Mouse (Mus musculus): ENCODE results near the gene Shroom1. TPM values are rescaled to one million over a fixed set of nuclear protein-coding genes. Genes with fewer than 3 reads are reported as not detected.
A peak's percentile ranks its signal among the peaks of the same experiment; 100 is the strongest.

The Shroom1 gene
- polyA plus RNA-seq, 1 experiment from 2014 or later, result 1.3 TPM

- H3K4me1 ChIP-seq, result peaks cover 9% of the 10 kb centered on the region; the same call in 1 of the 2 replicates
- no peaks in the 10 kb centered on the region for H3K36me3 ChIP-seq
- H3K27me3 ChIP-seq (replicated peaks), result peaks cover 53% of the 10 kb centered on the region
- no peaks in the 10 kb centered on the region for H3K9me3 ChIP-seq
- no peak overlapping the region for H3K27ac ChIP-seq
- no peak overlapping the region for H3K9ac ChIP-seq
- peak overlapping the region; percentile 49; the same call in 1 of the 2 replicates for H3K4me2 ChIP-seq
- H3K4me3 ChIP-seq (replicated peaks), result 0 out of 2 replicates have a peak overlapping the region, but pooled peaks have one; percentile 6
- WGBS, result 41% methylated on average over 16 of the region's 16 CpGs
- ATAC-seq (ENCODE audit: insufficient read depth, low FRiP score, low read depth), result no peak
Measured at GRCm38 (mm10) chr11:53469294-53469967, 12.4 kb downstream of the Shroom1 start.

GRCm38 (mm10) chr11:53469968-53470695, 13.1 kb downstream of the Shroom1 start, which contains the start of gene Gm9837:
Gm9837 (minus strand) TSS chr11:53470479.
- H3K36me3 ChIP-seq, result no peaks in the 10 kb centered on the region
- H3K9me3 ChIP-seq, result no peaks in the 10 kb centered on the region
- no peak within 1 kb of the TSS for H3K9ac ChIP-seq
- WGBS, result 5% methylated on average over 29 of the region's 29 CpGs
- no peak within 1 kb of the TSS for H3K27ac ChIP-seq
- peak; percentile 73; the same call in 1 of the 2 replicates for ATAC-seq (ENCODE audit: insufficient read depth, low FRiP score, low read depth)
- H3K4me3 ChIP-seq (replicated peaks), result peak within 1 kb of the TSS; percentile 6; the same call in 1 of the 2 replicates
- H3K27me3 ChIP-seq (replicated peaks), result peaks cover 50% of the 10 kb centered on the region
- peaks cover 9% of the 10 kb centered on the region; the same call in 1 of the 2 replicates for H3K4me1 ChIP-seq
- peak within 1 kb of the TSS; percentile 49 for H3K4me2 ChIP-seq

- Histone ChIP-seq H3K4me3 (replicated peaks) (no peak overlapping the region), H3K36me3 (no peaks in the 10 kb centered on the region), H3K27me3 (replicated peaks) (peaks cover 53% of the 10 kb centered on the region), H3K9me3 (no peaks in the 10 kb centered on the region), H3K4me2 (no peak overlapping the region), H3K27ac (no peak overlapping the region), H3K4me1 (peaks cover 5% of the 10 kb centered on the region; the same call in 1 of the 2 replicates), H3K9ac (no peak overlapping the region)
- WGBS, result 73% methylated on average over 3 of the region's 3 CpGs
- no peak for ATAC-seq (ENCODE audit: insufficient read depth, low FRiP score, low read depth)
Measured at GRCm38 (mm10) chr11:53472709-53473108, 15.7 kb downstream of the Shroom1 start.

GRCm38 (mm10) chr11:53475620-53476019, 18.6 kb downstream of the Shroom1 start:
- peaks cover 17% of the 10 kb centered on the region for H3K4me1 ChIP-seq
- no peak for ATAC-seq (ENCODE audit: insufficient read depth, low FRiP score, low read depth)
- peaks cover 75% of the 10 kb centered on the region for H3K27me3 ChIP-seq (replicated peaks)
- H3K9ac ChIP-seq, result no peak overlapping the region
- no peaks in the 10 kb centered on the region for H3K9me3 ChIP-seq
- no peaks in the 10 kb centered on the region for H3K36me3 ChIP-seq
- WGBS, result 30% methylated on average over 8 of the region's 8 CpGs
- no peak overlapping the region for H3K4me3 ChIP-seq (replicated peaks)
- no peak overlapping the region for H3K27ac ChIP-seq
- H3K4me2 ChIP-seq, result no peak overlapping the region

GRCm38 (mm10) chr11:53477833-53478232, 20.8 kb downstream of the Shroom1 start:
- Histone ChIP-seq H3K36me3 (no peaks in the 10 kb centered on the region), H3K4me3 (replicated peaks) (peak overlapping the region; percentile 46), H3K4me1 (peaks cover 17% of the 10 kb centered on the region), H3K27me3 (replicated peaks) (peaks cover 66% of the 10 kb centered on the region), H3K9me3 (no peaks in the 10 kb centered on the region), H3K9ac (no peak overlapping the region), H3K4me2 (no peak overlapping the region), H3K27ac (no peak overlapping the region)
- WGBS, result 50% methylated on average over 7 of the region's 7 CpGs
- ATAC-seq (ENCODE audit: insufficient read depth, low FRiP score, low read depth), result no peak

- peaks cover 63% of the 10 kb centered on the region for H3K27me3 ChIP-seq (replicated peaks)
- H3K27ac ChIP-seq, result no peak overlapping the region
- H3K36me3 ChIP-seq, result no peaks in the 10 kb centered on the region
- no peak for ATAC-seq (ENCODE audit: insufficient read depth, low FRiP score, low read depth)
- H3K9me3 ChIP-seq, result no peaks in the 10 kb centered on the region
- peak overlapping the region; percentile 46 for H3K4me3 ChIP-seq (replicated peaks)
- 6% methylated on average over 79 of the region's 79 CpGs for WGBS
- H3K4me2 ChIP-seq, result peak overlapping the region; percentile 91
- H3K9ac ChIP-seq, result no peak overlapping the region
- peaks cover 17% of the 10 kb centered on the region for H3K4me1 ChIP-seq
Measured at GRCm38 (mm10) chr11:53478383-53479170, 21.6 kb downstream of the Shroom1 start.

GRCm38 (mm10) chr11:53479171-53479782, 22.3 kb downstream of the Shroom1 start:
- ATAC-seq (ENCODE audit: insufficient read depth, low FRiP score, low read depth), result no peak
- under 1% methylated on average over 62 of the region's 62 CpGs for whole genome bisulfite sequencing
- H3K9ac ChIP-seq, result 0 out of 2 replicates have a peak overlapping the region, but pooled peaks have one; percentile 5
- peaks cover 57% of the 10 kb centered on the region for H3K27me3 ChIP-seq (replicated peaks)
- H3K4me3 ChIP-seq (replicated peaks), result peak overlapping the region; percentile 46
- no peaks in the 10 kb centered on the region for H3K9me3 ChIP-seq
- peak overlapping the region; percentile 91 for H3K4me2 ChIP-seq
- no peak overlapping the region for H3K27ac ChIP-seq
- H3K4me1 ChIP-seq, result peaks cover 17% of the 10 kb centered on the region
- H3K36me3 ChIP-seq, result no peaks in the 10 kb centered on the region

GRCm38 (mm10) chr11:53479783-53480301, 22.8 kb downstream of the Shroom1 start, which contains the start of the genes Gm9945 and Sowaha:
Gm9945 (plus strand) TSS chr11:53480166.
Sowaha (minus strand) TSS chr11:53480274.
- peak within 1 kb of the TSS; percentile 91 for H3K4me2 ChIP-seq
- peaks cover 17% of the 10 kb centered on the region for H3K4me1 ChIP-seq
- 0 out of 2 replicates have a peak within 1 kb of the TSS, but pooled peaks have one; percentile 5 for H3K9ac ChIP-seq
- WGBS, result 2% methylated on average over 40 of the region's 40 CpGs
- H3K4me3 ChIP-seq (replicated peaks), result peak within 1 kb of the TSS; percentile 46
- peak; percentile 70 for ATAC-seq (ENCODE audit: insufficient read depth, low FRiP score, low read depth)
- no peaks in the 10 kb centered on the region for H3K36me3 ChIP-seq
- no peak within 1 kb of the TSS for H3K27ac ChIP-seq
- H3K9me3 ChIP-seq, result no peaks in the 10 kb centered on the region
- H3K27me3 ChIP-seq (replicated peaks), result peaks cover 53% of the 10 kb centered on the region

GRCm38 (mm10) chr11:53481088-53481730, 24.2 kb downstream of the Shroom1 start:
- Histone ChIP-seq H3K9me3 (no peaks in the 10 kb centered on the region), H3K36me3 (no peaks in the 10 kb centered on the region), H3K4me3 (replicated peaks) (no peak overlapping the region), H3K4me1 (peaks cover 17% of the 10 kb centered on the region), H3K9ac (no peak overlapping the region), H3K27me3 (replicated peaks) (peaks cover 41% of the 10 kb centered on the region), H3K27ac (no peak overlapping the region), H3K4me2 (no peak overlapping the region)
- 59% methylated on average over 4 of the region's 4 CpGs for WGBS
- ATAC-seq (ENCODE audit: insufficient read depth, low FRiP score, low read depth), result peak; percentile 61; the same call in 1 of the 2 replicates

GRCm38 (mm10) chr11:53483159-53483891, 26.3 kb downstream of the Shroom1 start:
- Histone ChIP-seq H3K27me3 (replicated peaks) (peaks cover 39% of the 10 kb centered on the region), H3K36me3 (no peaks in the 10 kb centered on the region), H3K4me3 (replicated peaks) (no peak overlapping the region), H3K27ac (peak overlapping the region; percentile 52; the same call in 1 of the 2 replicates), H3K9me3 (no peaks in the 10 kb centered on the region), H3K9ac (no peak overlapping the region), H3K4me1 (peaks cover 25% of the 10 kb centered on the region), H3K4me2 (no peak overlapping the region)
- peak; percentile 74; the same call in 1 of the 2 replicates for ATAC-seq (ENCODE audit: insufficient read depth, low FRiP score, low read depth)
- whole genome bisulfite sequencing, result 51% methylated on average over 9 of the region's 9 CpGs

All from stomach, embryonic 15.5 days (tissue).